Mouse (Mus musculus) MEL (cell line): Measurements from ENCODE around the gene Unc13d. TPM values are rescaled to one million over a fixed set of nuclear protein-coding genes. Genes with fewer than 3 reads are reported as not detected.

Source experiments
- DNase-seq: peaks from one replicate; pipeline ENCODE4 v3.0.0; 2011; ENCODE audit warnings: low read depth, low spot score
- H3K27ac ChIP-seq: 2 replicates; pipeline ENCODE4 v1.5.1; 2012; ENCODE audit warnings: low read depth, mild to moderate bottlenecking, control low read depth, low read length, moderate library complexity; ENCODE audit not compliant: control insufficient read depth
- H3K27me3 ChIP-seq, 2 experiments: fragments of 150-350 bp in 1 of 2; sonication (generic) in 1 of 2; 2 replicates each; pipeline ENCODE4 v1.6.1; 2012; ENCODE audit warnings: low read length in 2 of 2, mild to moderate bottlenecking in 2 of 2, improper control_type of control experiment in 1 of 2, moderate library complexity in 1 of 2; ENCODE audit not compliant: insufficient read depth in 2 of 2, control insufficient read depth in 1 of 2
- H3K36me3 ChIP-seq, 2 experiments: 2 replicates each; pipeline ENCODE4 v1.6.1; 2012 to 2014; ENCODE audit warnings: low read length in 2 of 2, improper control_type of control experiment in 1 of 2, inconsistent platforms in 1 of 2, mild to moderate bottlenecking in 1 of 2; ENCODE audit not compliant: insufficient read depth in 2 of 2, control insufficient read depth in 1 of 2
- H3K4me1 ChIP-seq, 2 experiments: fragments of 150-350 bp in 1 of 2; sonication (generic) in 1 of 2; 2 replicates each; pipeline ENCODE4 v1.6.1; 2012; ENCODE audit warnings: low read length in 2 of 2, improper control_type of control experiment in 1 of 2, mild to moderate bottlenecking in 1 of 2; ENCODE audit not compliant: insufficient read depth in 2 of 2, control insufficient read depth in 1 of 2
- H3K4me3 ChIP-seq, 2 experiments: fragments of 150-350 bp in 1 of 2; sonication (generic) in 1 of 2; 2 replicates each; pipeline ENCODE4 v1.5.1; 2012; ENCODE audit warnings: low read depth in 2 of 2, low read length in 2 of 2, mild to moderate bottlenecking in 2 of 2, moderate library complexity in 2 of 2, control low read depth in 1 of 2, improper control_type of control experiment in 1 of 2; ENCODE audit not compliant: control insufficient read depth in 1 of 2, insufficient read depth in 1 of 2
- H3K79me2 ChIP-seq: 2 replicates; pipeline ENCODE4 v1.6.1; 2012; ENCODE audit warnings: mild to moderate bottlenecking, low read length, moderate library complexity; ENCODE audit not compliant: control insufficient read depth, poor library complexity, insufficient read depth
- H3K9ac ChIP-seq: 2 replicates; pipeline ENCODE4 v1.6.1; 2012; ENCODE audit warnings: low read depth, mild to moderate bottlenecking, control low read depth, low read length, moderate library complexity; ENCODE audit not compliant: control insufficient read depth, poor library complexity, severe bottlenecking
- H3K9me3 ChIP-seq: fragments of 150-350 bp; sonication (generic); replicated peaks from 2 replicates; pipeline ENCODE4 v1.6.1; 2012; ENCODE audit warnings: mild to moderate bottlenecking, low read length, improper control_type of control experiment, moderate library complexity; ENCODE audit not compliant: insufficient read depth
- BHLHE40 ChIP-seq: IDR thresholded peaks from 2 replicates; pipeline ENCODE4 v1.6.1; 2012; ENCODE audit warnings: low read depth, mild to moderate bottlenecking, inconsistent platforms, low read length, improper control_type of control experiment, borderline replicate concordance
- E2F4 ChIP-seq: IDR thresholded peaks from 2 replicates; pipeline ENCODE4 v1.6.1; 2011; ENCODE audit warnings: low read depth, low read length, improper control_type of control experiment, borderline replicate concordance
- GABPA ChIP-seq: IDR thresholded peaks from 2 replicates; pipeline ENCODE4 v1.6.1; 2012; ENCODE audit warnings: low read depth, mild to moderate bottlenecking, inconsistent platforms, low read length, improper control_type of control experiment, moderate library complexity
- GATA1 ChIP-seq: IDR thresholded peaks from 2 replicates; pipeline ENCODE4 v1.6.1; 2011; ENCODE audit warnings: low read depth, low read length, improper control_type of control experiment
- HCFC1 ChIP-seq: IDR thresholded peaks from 2 replicates; pipeline ENCODE4 v1.6.1; 2012; ENCODE audit warnings: low read depth, mild to moderate bottlenecking, inconsistent platforms, low read length, improper control_type of control experiment, moderate library complexity
- JUND ChIP-seq: IDR thresholded peaks from 2 replicates; pipeline ENCODE4 v1.6.1; 2011; ENCODE audit warnings: low read depth, mild to moderate bottlenecking, improper control_type of control experiment, low read length
- KAT2A ChIP-seq: conservative IDR thresholded peaks from 2 replicates; pipeline ENCODE4 v1.6.1; 2012; ENCODE audit warnings: low read depth, low read length, improper control_type of control experiment, inconsistent platforms
- MAZ ChIP-seq: IDR thresholded peaks from 2 replicates; pipeline ENCODE4 v1.6.1; 2012; ENCODE audit warnings: low read depth, mild to moderate bottlenecking, inconsistent platforms, low read length, improper control_type of control experiment
- MEF2A ChIP-seq: IDR thresholded peaks from 2 replicates; pipeline ENCODE4 v1.6.1; 2014; ENCODE audit warnings: low read depth, mild to moderate bottlenecking, inconsistent platforms, low read length, improper control_type of control experiment; ENCODE audit not compliant: poor library complexity, insufficient replicate concordance, severe bottlenecking; ENCODE audit errors: extremely low read depth
- MYB ChIP-seq: IDR thresholded peaks from 2 replicates; pipeline ENCODE4 v1.6.1; 2011; ENCODE audit warnings: mild to moderate bottlenecking, low read depth, low read length, improper control_type of control experiment
- NELFE ChIP-seq: IDR thresholded peaks from 2 replicates; pipeline ENCODE4 v1.6.1; 2011; ENCODE audit warnings: low read depth, low read length, improper control_type of control experiment
- POLR2AphosphoS5 ChIP-seq: IDR thresholded peaks from 2 replicates; pipeline ENCODE4 v1.6.1; 2012; ENCODE audit warnings: low read depth, borderline replicate concordance, mild to moderate bottlenecking, inconsistent platforms, low read length, moderate library complexity, mixed read lengths
- SIN3A ChIP-seq: IDR thresholded peaks from 2 replicates; pipeline ENCODE4 v1.6.1; 2012; ENCODE audit warnings: low read length, improper control_type of control experiment, inconsistent platforms
- TAL1 ChIP-seq: IDR thresholded peaks from 2 replicates; pipeline ENCODE4 v1.6.1; 2012; ENCODE audit warnings: mild to moderate bottlenecking, inconsistent platforms, low read length, moderate library complexity, mixed read lengths
- TBP ChIP-seq: IDR thresholded peaks from 2 replicates; pipeline ENCODE4 v1.8.0; 2011; ENCODE audit warnings: low read depth, low read length, improper control_type of control experiment
- TCF12 ChIP-seq: IDR thresholded peaks from 2 replicates; pipeline ENCODE4 v1.6.1; 2014; ENCODE audit warnings: low read depth, mild to moderate bottlenecking, inconsistent platforms, low read length, improper control_type of control experiment, moderate library complexity
- UBTF ChIP-seq: IDR thresholded peaks from 2 replicates; pipeline ENCODE4 v1.6.1; 2012; ENCODE audit warnings: low read depth, mild to moderate bottlenecking, inconsistent platforms, low read length, improper control_type of control experiment, moderate library complexity, borderline replicate concordance; ENCODE audit not compliant: insufficient read depth
- USF1 ChIP-seq: IDR thresholded peaks from 2 replicates; pipeline ENCODE4 v1.6.1; 2014; ENCODE audit warnings: low read depth, mild to moderate bottlenecking, inconsistent platforms, low read length, improper control_type of control experiment, moderate library complexity
- ZMIZ1 ChIP-seq: IDR thresholded peaks from 2 replicates; pipeline ENCODE4 v1.6.1; 2012; ENCODE audit warnings: low read depth, mild to moderate bottlenecking, inconsistent platforms, low read length, improper control_type of control experiment, moderate library complexity
- ZNF384 ChIP-seq: IDR thresholded peaks from 2 replicates; pipeline ENCODE4 v1.6.1; 2012; ENCODE audit warnings: low read depth, mild to moderate bottlenecking, inconsistent platforms, low read length, improper control_type of control experiment
- polyA plus RNA-seq, 2 experiments: library from polyadenylated mRNA; stranded (reverse) in 1 of 2; unstranded in 1 of 2; fragments of >175 nt in 1 of 2; fragments of >200 nt in 1 of 2; gene quantifications; 2 replicates each; pipeline versions ENCODE4 v1.2.1 to v1.2.4; 2012; ENCODE audit warnings: low replicate concordance in 2 of 2, low read depth in 1 of 2; ENCODE audit not compliant: insufficient read length in 2 of 2, insufficient read depth in 1 of 2, missing spikeins in 1 of 2
- total RNA-seq: library from RNA; depleted of rRNA; stranded (reverse); fragments of 300-350 nt; gene quantifications from 2 replicates; pipeline ENCODE4 v1.2.3, GENCODE M21; 2012

Unc13d gene
- total and polyA plus RNA-seq, 3 experiments: 115 to 146 TPM; not detected in 1

DNA sequence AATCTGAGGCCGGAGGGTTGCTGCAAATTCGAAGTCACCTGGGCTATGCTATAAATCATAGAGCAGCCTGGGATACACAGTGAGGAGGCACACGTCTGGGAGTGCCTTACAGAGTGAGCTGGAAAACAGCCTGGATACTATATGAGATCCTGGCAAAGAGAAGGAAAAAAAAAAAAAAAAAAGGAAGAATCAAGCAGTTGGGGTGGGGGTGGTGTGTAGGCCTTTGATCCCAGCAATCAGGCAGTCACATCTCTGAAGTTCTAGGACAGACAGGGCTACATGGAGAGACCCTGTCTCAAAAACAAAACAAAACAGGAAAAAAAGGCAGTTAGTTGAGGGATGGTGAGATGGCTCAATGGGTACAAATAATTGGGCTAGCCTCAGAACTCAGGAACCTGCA, 41.1 kb downstream of the Unc13d start:
- Histone ChIP-seq H3K27me3 (no peaks in the 10 kb centered on the region), H3K79me2 (peaks cover 38% of the 10 kb centered on the region), H3K9me3 (no peaks in the 10 kb centered on the region), H3K9ac (no peak overlapping the region), H3K4me3 (no peak overlapping the region), H3K4me1 (peaks cover under 1 to 13% of the 10 kb centered on the region in 2 experiments; a peak in 3 of 4 replicates), H3K27ac (no peak overlapping the region), H3K36me3 (peaks cover 10 to 32% of the 10 kb centered on the region in 2 experiments)
- no peak for DNase-seq
- no peak for TF ChIP-seq GABPA
- no peak for TF ChIP-seq BHLHE40
- TF ChIP-seq SIN3A: no peak
- no peak for TF ChIP-seq NELFE
- TF ChIP-seq ZNF384: peak; percentile 67
- TF ChIP-seq GATA1: no peak
- no peak for TF ChIP-seq MYB

DNA sequence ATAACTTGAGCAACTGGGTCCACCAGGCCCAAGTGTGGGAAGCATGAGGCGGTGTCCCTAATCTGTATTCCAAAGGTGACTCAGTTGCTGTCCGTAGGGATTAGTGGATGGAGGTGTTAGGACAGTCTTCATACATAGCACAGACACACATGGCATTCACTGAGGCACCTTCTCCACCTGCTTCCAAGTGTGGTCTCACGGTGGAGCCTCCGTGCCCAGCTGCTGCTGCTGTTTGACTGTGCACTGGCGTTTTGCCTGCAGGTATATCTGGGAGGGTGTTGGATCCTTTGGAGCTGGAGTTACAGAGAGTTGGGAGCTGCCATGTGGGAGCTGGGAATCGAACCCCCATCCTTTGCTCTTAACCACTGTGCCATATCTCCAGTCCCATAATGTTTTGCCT, 43.2 kb downstream of the Unc13d start:
- H3K9me3 ChIP-seq: no peaks in the 10 kb centered on the region
- H3K4me3 ChIP-seq: no peak overlapping the region
- no peak overlapping the region for H3K9ac ChIP-seq
- H3K27me3 ChIP-seq: no peaks in the 10 kb centered on the region
- H3K79me2 ChIP-seq: peaks cover 53% of the 10 kb centered on the region
- H3K27ac ChIP-seq: no peak overlapping the region
- H3K36me3 ChIP-seq: peaks cover 15 to 16% of the 10 kb centered on the region in 2 experiments
- TF ChIP-seq MYB: no peak
- no peak for TF ChIP-seq ZMIZ1
- TF ChIP-seq UBTF: no peak
- TF ChIP-seq JUND: no peak
- TF ChIP-seq TAL1: no peak
- TF ChIP-seq MEF2A: no peak
- TF ChIP-seq MAZ: no peak
- no peak for TF ChIP-seq HCFC1
- TF ChIP-seq KAT2A: no peak
- TF ChIP-seq POLR2AphosphoS5: no peak
- TF ChIP-seq USF1: no peak
- TF ChIP-seq SIN3A: no peak
- TF ChIP-seq TBP: no peak
- no peak for TF ChIP-seq E2F4
- no peak for TF ChIP-seq BHLHE40
- no peak for TF ChIP-seq TCF12
- H3K4me1 ChIP-seq: peaks cover 7 to 19% of the 10 kb centered on the region in 2 experiments; a peak in 3 of 4 replicates
- DNase-seq: no peak
